Mouse (Mus musculus) ES-Bruce4 (cell line): ENCODE results near the gene Shc4. TPM values are rescaled to one million over a fixed set of nuclear protein-coding genes. Genes with fewer than 3 reads are reported as not detected.

Source experiments
- H3K27ac ChIP-seq: 2 replicates; pipeline ENCODE4 v1.5.1; 2012; ENCODE audit warnings: low read length, inconsistent platforms; ENCODE audit not compliant: insufficient read depth
- H3K27me3 ChIP-seq: 2 replicates; pipeline ENCODE4 v1.6.1; 2012; ENCODE audit warnings: mild to moderate bottlenecking, low read length, inconsistent platforms; ENCODE audit not compliant: control insufficient read depth, poor library complexity, insufficient read depth, severe bottlenecking
- H3K36me3 ChIP-seq: 2 replicates; pipeline ENCODE4 v1.6.1; 2012; ENCODE audit warnings: inconsistent platforms, mild to moderate bottlenecking, low read length, moderate library complexity; ENCODE audit not compliant: control insufficient read depth, poor library complexity, insufficient read depth, severe bottlenecking
- H3K4me1 ChIP-seq: one replicate; pipeline ENCODE4 v1.8.1; 2011; ENCODE audit warnings: low read length; ENCODE audit not compliant: control insufficient read depth, insufficient read depth
- H3K4me3 ChIP-seq: 2 replicates; pipeline ENCODE4 v1.5.1; 2011; ENCODE audit warnings: low read depth, mild to moderate bottlenecking, low read length
- H3K9ac ChIP-seq: 2 replicates; pipeline ENCODE4 v1.6.1; 2012; ENCODE audit warnings: low read depth, mild to moderate bottlenecking, inconsistent platforms; ENCODE audit not compliant: poor library complexity, severe bottlenecking
- H3K9me3 ChIP-seq: replicated peaks from 2 replicates; pipeline ENCODE4 v1.6.1; 2012; ENCODE audit warnings: mild to moderate bottlenecking, low read length, inconsistent platforms; ENCODE audit not compliant: control insufficient read depth, poor library complexity, insufficient read depth, severe bottlenecking
- CTCF ChIP-seq: IDR thresholded peaks from one replicate; pipeline ENCODE4 v1.8.1; 2011; ENCODE audit warnings: low read depth, low read length
- EP300 ChIP-seq: IDR thresholded peaks from 2 replicates; pipeline ENCODE4 v1.6.1; 2011; ENCODE audit warnings: low read depth, low read length; ENCODE audit not compliant: insufficient read depth
- POLR2A ChIP-seq: IDR thresholded peaks from one replicate; pipeline ENCODE4 v1.8.1; 2011; ENCODE audit warnings: low read length; ENCODE audit not compliant: insufficient read depth
- polyA plus RNA-seq: library from polyadenylated mRNA; stranded (reverse); fragments of >200 nt; gene quantifications from 2 replicates; pipeline ENCODE4 v1.2.4, GENCODE M21; 2011; ENCODE audit warnings: low read depth; ENCODE audit not compliant: missing spikeins, insufficient read depth, insufficient read length

Shc4 gene
- polyA plus RNA-seq, 1 experiment: 0.42 TPM

DNA sequence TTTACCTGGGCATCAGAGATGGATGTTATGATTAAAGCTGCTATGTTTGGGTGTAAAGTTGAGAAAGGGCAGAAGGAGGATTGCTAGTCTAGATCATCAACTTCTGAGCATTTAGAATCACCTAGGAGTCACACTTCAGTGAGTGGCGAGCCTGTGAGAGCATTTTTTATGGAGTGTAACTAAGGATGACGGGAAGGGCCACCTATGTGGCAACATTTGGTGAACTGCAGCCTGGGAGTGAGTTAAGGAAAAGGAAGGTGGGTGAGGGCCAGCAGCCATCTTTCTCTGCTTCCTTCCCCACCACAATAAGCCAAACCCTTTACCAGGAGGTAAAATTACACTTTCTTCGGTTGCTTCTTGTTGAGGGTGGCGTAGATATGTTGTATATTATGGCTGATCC is 132.1 kb downstream of the Shc4 start:
- H3K9me3 ChIP-seq: no peaks in the 10 kb centered on the region
- TF ChIP-seq POLR2A (no peak), EP300 (no peak), CTCF (no peak)
- no peak overlapping the region for H3K27ac ChIP-seq
- H3K9ac ChIP-seq: no peak overlapping the region
- H3K4me1 ChIP-seq: no peaks in the 10 kb centered on the region
- H3K27me3 ChIP-seq: no peaks in the 10 kb centered on the region
- no peak overlapping the region for H3K4me3 ChIP-seq
- H3K36me3 ChIP-seq: peaks cover 47% of the 10 kb centered on the region

- Histone ChIP-seq H3K4me3 (no peak overlapping the region), H3K27me3 (no peaks in the 10 kb centered on the region), H3K27ac (no peak overlapping the region), H3K4me1 (no peaks in the 10 kb centered on the region), H3K9me3 (no peaks in the 10 kb centered on the region), H3K9ac (no peak overlapping the region), H3K36me3 (peaks cover 48% of the 10 kb centered on the region)
- TF ChIP-seq POLR2A (no peak), EP300 (no peak), CTCF (no peak)
These were observed 134.7 kb downstream of the Shc4 start for GRCm38 (mm10) chr2:125589287-125589686.

- H3K9ac ChIP-seq: no peak overlapping the region
- no peaks in the 10 kb centered on the region for H3K9me3 ChIP-seq
- no peak overlapping the region for H3K4me3 ChIP-seq
- H3K4me1 ChIP-seq: no peaks in the 10 kb centered on the region
- H3K27ac ChIP-seq: no peak overlapping the region
- no peaks in the 10 kb centered on the region for H3K27me3 ChIP-seq
- H3K36me3 ChIP-seq: peaks cover 35% of the 10 kb centered on the region
- no peak for TF ChIP-seq CTCF
- no peak for TF ChIP-seq EP300
- TF ChIP-seq POLR2A: no peak
These were observed 142.9 kb downstream of the Shc4 start for GRCm38 (mm10) chr2:125581081-125581480.

DNA sequence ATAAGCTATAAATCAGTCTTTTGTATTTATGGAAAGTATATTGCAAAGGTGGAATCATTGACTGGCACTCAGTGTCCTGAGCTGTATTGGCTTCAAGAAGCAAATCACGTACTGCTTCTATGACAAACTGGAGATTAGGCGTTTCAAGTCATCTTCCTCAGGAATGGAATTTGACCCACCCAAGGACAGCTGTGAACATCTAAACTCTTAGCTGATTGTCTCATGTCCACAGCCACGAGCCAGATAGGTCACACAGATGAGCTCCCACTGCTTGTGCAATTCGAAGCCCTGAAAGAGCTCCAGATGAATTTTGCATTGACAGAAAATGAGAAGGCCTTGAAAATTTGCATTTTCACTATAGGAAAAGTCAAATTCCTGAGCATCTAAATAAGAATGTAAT is 146.3 kb downstream of the Shc4 start:
- no peaks in the 10 kb centered on the region for H3K27me3 ChIP-seq
- H3K27ac ChIP-seq: no peak overlapping the region
- no peak overlapping the region for H3K4me3 ChIP-seq
- H3K4me1 ChIP-seq: no peaks in the 10 kb centered on the region
- no peak overlapping the region for H3K9ac ChIP-seq
- TF ChIP-seq CTCF (no peak), POLR2A (no peak), EP300 (no peak)
- H3K9me3 ChIP-seq: no peaks in the 10 kb centered on the region
- peaks cover 38% of the 10 kb centered on the region for H3K36me3 ChIP-seq

Other genes with a start within 250 kb of the Shc4 start
- not detected in 2 replicates for gene Gm9913, start 219.1 kb downstream of the Shc4 start, polyA plus RNA-seq
- 2.0 and 2.4 TPM in 2 replicates for gene Fbn1, start 216.2 kb downstream of the Shc4 start, polyA plus RNA-seq
- gene Cep152, start 99.0 kb downstream of the Shc4 start, polyA plus RNA-seq: 9.2 and 9.7 TPM in 2 replicates
- 14.7 and 15.2 TPM in 2 replicates for gene Eid1, start 51.1 kb downstream of the Shc4 start, polyA plus RNA-seq
- 20.8 and 21.4 TPM in 2 replicates for gene Secisbp2l, start 58.7 kb upstream of the Shc4 start, polyA plus RNA-seq
- 19.0 and 21.4 TPM in 2 replicates for gene Galk2, start 135.0 kb upstream of the Shc4 start, polyA plus RNA-seq
- gene Cops2, start 135.0 kb upstream of the Shc4 start, polyA plus RNA-seq: 208 and 233 TPM in 2 replicates